23 mouse cellular contexts compared by ENCODE assay signal in the genomic region with DNA sequence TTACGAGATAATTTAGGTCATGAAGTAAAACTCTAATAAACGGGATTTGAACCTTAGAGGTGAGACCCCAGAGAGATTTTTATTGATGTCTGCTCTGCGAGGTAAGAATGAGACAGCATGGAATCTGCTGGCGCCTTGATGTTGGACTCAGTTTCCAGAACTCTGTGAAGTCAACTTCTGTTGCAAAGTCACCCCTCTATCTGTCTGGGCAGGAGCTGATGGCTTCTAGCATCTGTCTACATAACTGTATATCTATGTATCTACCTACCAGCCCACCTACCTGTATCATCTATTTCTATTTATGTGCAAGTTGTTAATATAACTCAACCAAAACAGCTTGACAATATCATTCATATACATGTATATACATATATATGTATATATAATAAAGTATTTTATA. TPM values are rescaled to one million over a fixed set of nuclear protein-coding genes. Genes with fewer than 3 reads are reported as not detected.
"Had no signal": no experiment of that assay in that cellular context is flagged by ENCODE, and none has a peak within 500 bp of the region (broad histone marks: within the 10 kb centered on the region; RNA-seq: fewer than 3 reads in every experiment).

No protein-coding gene starts in this region.

- DNase-seq: kidney, adult 11 months; kidney, adult 8-10 months; kidney, postnatal 10 days; kidney, postnatal 36 days; layer of hippocampus, postnatal 36 days; lung, adult 18-20 months; lung, postnatal 10 days; lung, postnatal 36 days; retina, postnatal 1 day; right cerebral cortex, postnatal 25 days; spleen, adult 18-20 months; thymus, postnatal 36 days had no signal

- H3K4me1 ChIP-seq: midbrain, embryonic 10.5 days; midbrain, embryonic 13.5 days; neural tube, embryonic 13.5 days had no signal

- H3K9me3 ChIP-seq: kidney, embryonic 15.5 days; lung, embryonic 15.5 days; megakaryocyte, embryonic 14.5 days; midbrain, embryonic 10.5 days; midbrain, embryonic 13.5 days; neural tube, embryonic 13.5 days; stomach, embryonic 15.5 days had no signal

- H3K9ac ChIP-seq: kidney, embryonic 15.5 days; lung, embryonic 15.5 days; midbrain, embryonic 13.5 days; neural tube, embryonic 13.5 days; stomach, embryonic 15.5 days had no signal

- H3K27ac ChIP-seq: kidney, embryonic 15.5 days; left cerebral cortex, adult 2 months; lung, embryonic 15.5 days; midbrain, embryonic 10.5 days; midbrain, embryonic 13.5 days; neural tube, embryonic 13.5 days; stomach, embryonic 15.5 days had no signal

- ATAC-seq: midbrain, embryonic 13.5 days; midbrain, embryonic 16.5 days had no signal

- H3K27me3 ChIP-seq: kidney, embryonic 15.5 days; lung, embryonic 15.5 days; midbrain, embryonic 13.5 days; neural tube, embryonic 13.5 days; stomach, embryonic 15.5 days had no signal

- H3K4me2 ChIP-seq: kidney, embryonic 15.5 days; lung, embryonic 15.5 days; midbrain, embryonic 13.5 days; neural tube, embryonic 13.5 days; stomach, embryonic 15.5 days had no signal

- H3K36me3 ChIP-seq: kidney, embryonic 15.5 days; lung, embryonic 15.5 days; midbrain, embryonic 13.5 days; neural tube, embryonic 13.5 days; stomach, embryonic 15.5 days had no signal

- H3K4me3 ChIP-seq: kidney, embryonic 15.5 days; left cerebral cortex, adult 2 months; lung, embryonic 15.5 days; megakaryocyte, embryonic 14.5 days; midbrain, embryonic 10.5 days; midbrain, embryonic 13.5 days; myocyte; neural tube, embryonic 13.5 days; stomach, embryonic 15.5 days had no signal

RNA-seq across cellular contexts. Expression of gene Enpp3, which starts 57.3 kb away (rescaled TPM):
- total RNA-seq: monocyte, adult 5-6 weeks had no signal
